Mouse (Mus musculus) hindbrain, embryonic 11.5 days (tissue): ENCODE measurements at regions not wholly inside any gene's neighbourhood (a gene's known extent, or its start where the extent isn't known, plus 50 kb on each side); places are given as distances from the start of the nearest gene placed in this dataset.

Source experiments
- ATAC-seq: fragments of 200-750 bp; cut with Nextera tagmentation; 2 replicates; pipeline ENCODE4 v1.8.0; 2017; ENCODE audit warnings: mild to moderate bottlenecking, moderate TSS enrichment, moderate library complexity; ENCODE audit not compliant: low FRiP score
- DNase-seq: peaks from one replicate; pipeline ENCODE4 v3.0.0-alpha.2; 2015; ENCODE audit warnings: low spot score
- H3K27ac ChIP-seq: fragments of 300-500 bp; sonication (generic); 2 replicates; pipeline ENCODE4 v1.5.1; 2014; ENCODE audit warnings: mild to moderate bottlenecking, low read depth, low read length
- H3K27me3 ChIP-seq: fragments of 300-500 bp; sonication (generic); 2 replicates; pipeline ENCODE4 v1.6.1; 2014; ENCODE audit warnings: mild to moderate bottlenecking, low read length, moderate library complexity, mixed read lengths; ENCODE audit not compliant: control insufficient read depth, insufficient read depth
- H3K36me3 ChIP-seq: fragments of 300-500 bp; sonication (generic); 2 replicates; pipeline ENCODE4 v1.6.1; 2014; ENCODE audit warnings: mild to moderate bottlenecking, low read length, moderate library complexity, mixed read lengths; ENCODE audit not compliant: control insufficient read depth, insufficient read depth
- H3K4me1 ChIP-seq: fragments of 300-500 bp; sonication (generic); replicated peaks from 2 replicates; pipeline ENCODE4 v1.6.1; 2014; ENCODE audit warnings: low read length, mixed read lengths; ENCODE audit not compliant: control insufficient read depth, insufficient read depth
- H3K4me2 ChIP-seq: fragments of 300-500 bp; sonication (generic); replicated peaks from 2 replicates; pipeline ENCODE4 v1.6.1; 2014; ENCODE audit warnings: mild to moderate bottlenecking, low read depth, low read length
- H3K4me3 ChIP-seq: fragments of 300-500 bp; sonication (generic); 2 replicates; pipeline ENCODE4 v1.5.1; 2014; ENCODE audit warnings: low read depth, low read length
- H3K9ac ChIP-seq: fragments of 300-500 bp; sonication (generic); 2 replicates; pipeline ENCODE4 v1.6.1; 2014; ENCODE audit warnings: low read depth, low read length
- H3K9me3 ChIP-seq: fragments of 300-500 bp; sonication (generic); 2 replicates; pipeline ENCODE4 v1.6.1; 2016; ENCODE audit warnings: low read length; ENCODE audit not compliant: control insufficient read depth
- WGBS: fragments of 180-500 bp; shearing (Covaris S2); extraction: QIAGEN DNeasy Blood & Tissue Kit; methylation state at CpG from one replicate; pipeline ENCODE4 v1.1.7; 2014; 5-methylcytosine and 5-hydroxymethylcytosine counted together

DNA sequence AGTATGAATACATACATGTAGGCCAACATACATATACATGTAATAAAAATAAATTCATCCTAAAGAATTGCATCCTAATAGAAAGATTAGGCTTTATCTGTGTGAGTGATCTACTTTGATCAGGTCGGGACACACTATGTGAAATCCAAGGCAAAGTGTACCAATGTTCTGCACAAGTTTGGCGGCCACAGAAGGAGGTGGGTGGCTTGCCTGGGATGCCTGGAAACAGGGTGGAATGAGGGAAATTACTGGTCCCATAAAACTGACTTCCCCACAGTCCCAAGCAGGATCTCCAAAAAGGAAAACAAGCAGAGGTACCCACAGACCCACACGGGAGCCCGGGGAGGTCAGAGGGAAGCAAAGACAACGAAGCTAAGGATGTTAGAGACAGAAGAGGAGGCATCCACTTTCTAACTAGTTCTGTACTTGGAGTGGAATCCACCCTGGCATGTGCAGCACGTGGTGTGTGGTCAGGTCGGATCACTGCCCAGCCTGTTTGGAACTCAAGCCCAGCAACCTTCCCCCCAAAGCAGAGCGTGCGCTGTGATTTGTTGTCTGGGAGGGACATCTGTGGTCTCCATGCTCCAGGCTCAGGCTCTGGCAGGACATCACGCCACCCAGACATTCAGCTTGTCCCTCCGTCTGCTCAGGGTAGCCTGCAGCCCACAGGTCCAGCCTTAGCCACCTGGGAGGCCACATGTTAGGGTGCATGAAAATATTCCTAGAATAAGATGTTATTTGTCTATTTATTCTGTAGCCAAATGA is 615.3 kb upstream of the 3110018I06Rik start:
- Histone ChIP-seq H3K9me3 (no peaks in the 10 kb centered on the region), H3K4me3 (no peak overlapping the region), H3K9ac (no peak overlapping the region), H3K4me1 (no peaks in the 10 kb centered on the region), H3K4me2 (no peak overlapping the region), H3K36me3 (no peaks in the 10 kb centered on the region), H3K27ac (no peak overlapping the region), H3K27me3 (no peaks in the 10 kb centered on the region)
- ATAC-seq (no peak), DNase-seq (no peak)
- WGBS: 93% methylated on average over 11 of the region's 11 CpGs

GRCm38 (mm10) chr12:106890319-106890718 is 598.1 kb upstream of the 3110018I06Rik start:
- ATAC-seq (no peak), DNase-seq (no peak)
- no peaks in the 10 kb centered on the region for H3K4me1 ChIP-seq
- H3K9me3 ChIP-seq: no peaks in the 10 kb centered on the region
- no peak overlapping the region for H3K4me2 ChIP-seq
- no peaks in the 10 kb centered on the region for H3K36me3 ChIP-seq
- H3K9ac ChIP-seq: no peak overlapping the region
- H3K4me3 ChIP-seq: no peak overlapping the region
- WGBS: 88% methylated on average over 6 of the region's 6 CpGs
- no peak overlapping the region for H3K27ac ChIP-seq
- no peaks in the 10 kb centered on the region for H3K27me3 ChIP-seq

DNA sequence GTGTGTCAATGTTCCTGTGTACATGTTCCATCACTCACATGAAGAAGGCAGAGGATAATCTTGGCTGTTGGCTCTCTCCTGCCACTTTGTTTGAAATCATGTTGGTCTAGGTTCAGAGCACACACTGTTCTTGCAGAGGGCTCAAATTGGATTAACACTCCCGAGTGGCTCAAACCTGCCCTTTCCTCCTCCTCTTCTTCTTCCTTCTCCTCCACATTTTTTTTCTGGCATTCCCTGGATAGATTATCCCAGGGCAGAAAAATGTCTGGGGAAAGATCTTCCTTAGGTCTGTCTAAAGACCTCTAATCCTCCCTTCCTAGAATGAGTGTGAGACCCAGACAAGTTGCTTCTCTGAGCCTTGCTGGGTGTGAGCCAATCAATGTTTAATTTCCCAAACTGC is 594.4 kb upstream of the 3110018I06Rik start:
- Histone ChIP-seq H3K4me2 (no peak overlapping the region), H3K36me3 (no peaks in the 10 kb centered on the region), H3K9ac (no peak overlapping the region), H3K9me3 (no peaks in the 10 kb centered on the region), H3K27me3 (no peaks in the 10 kb centered on the region), H3K4me1 (no peaks in the 10 kb centered on the region), H3K27ac (no peak overlapping the region), H3K4me3 (no peak overlapping the region)
- no peak for ATAC-seq
- DNase-seq: no peak
- WGBS: 61% methylated on average over 1 of the region's 1 CpGs

DNA sequence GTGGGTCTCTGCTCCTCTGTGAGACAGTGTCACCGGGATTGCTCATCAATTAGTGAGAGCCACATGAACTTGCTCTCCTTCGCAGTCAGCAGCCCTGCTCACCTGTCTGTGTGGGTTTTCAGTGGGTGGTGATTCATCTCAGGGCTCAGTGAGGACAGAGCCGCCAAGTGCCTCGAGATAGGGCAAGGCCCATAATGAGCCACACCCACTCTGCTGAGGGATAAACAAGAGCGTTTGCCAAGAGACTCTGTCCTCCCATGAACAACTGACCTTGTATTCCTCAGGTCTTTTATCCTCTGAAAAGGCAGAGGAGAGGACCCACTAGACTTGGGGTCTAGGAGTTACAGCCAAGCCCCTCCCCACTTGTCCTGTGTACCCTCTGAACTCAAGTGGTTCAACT is 584.2 kb upstream of the 3110018I06Rik start:
- no peak for ATAC-seq
- whole genome bisulfite sequencing: 85% methylated on average over 5 of the region's 5 CpGs

GRCm38 (mm10) chr12:106912782-106913181 is 575.6 kb upstream of the 3110018I06Rik start:
- ATAC-seq (no peak), DNase-seq (no peak)
- Histone ChIP-seq H3K4me1 (no peaks in the 10 kb centered on the region), H3K36me3 (no peaks in the 10 kb centered on the region), H3K4me3 (no peak overlapping the region), H3K9ac (no peak overlapping the region), H3K9me3 (no peaks in the 10 kb centered on the region), H3K27me3 (no peaks in the 10 kb centered on the region), H3K4me2 (no peak overlapping the region), H3K27ac (no peak overlapping the region)
- WGBS: 46% methylated on average over 3 of the region's 3 CpGs

More for the DNA sequence above, 584.2 kb upstream of the 3110018I06Rik start:
- H3K4me1 ChIP-seq: no peaks in the 10 kb centered on the region
- H3K4me2 ChIP-seq: no peak overlapping the region
- no peak for DNase-seq
- no peaks in the 10 kb centered on the region for H3K36me3 ChIP-seq
- H3K27ac ChIP-seq: no peak overlapping the region
- H3K9me3 ChIP-seq: no peaks in the 10 kb centered on the region
- no peak overlapping the region for H3K9ac ChIP-seq
- H3K4me3 ChIP-seq: no peak overlapping the region
- H3K27me3 ChIP-seq: no peaks in the 10 kb centered on the region

GRCm38 (mm10) chr12:106922571-106922991 is 565.9 kb upstream of the 3110018I06Rik start:
- Histone ChIP-seq H3K27me3 (no peaks in the 10 kb centered on the region), H3K27ac (no peak overlapping the region), H3K4me3 (no peak overlapping the region), H3K9ac (no peak overlapping the region), H3K9me3 (no peaks in the 10 kb centered on the region), H3K4me1 (no peaks in the 10 kb centered on the region), H3K4me2 (no peak overlapping the region), H3K36me3 (no peaks in the 10 kb centered on the region)
- WGBS: 64% methylated on average over 12 of the region's 12 CpGs
- peak; percentile 36 for DNase-seq
- ATAC-seq: no peak

DNA sequence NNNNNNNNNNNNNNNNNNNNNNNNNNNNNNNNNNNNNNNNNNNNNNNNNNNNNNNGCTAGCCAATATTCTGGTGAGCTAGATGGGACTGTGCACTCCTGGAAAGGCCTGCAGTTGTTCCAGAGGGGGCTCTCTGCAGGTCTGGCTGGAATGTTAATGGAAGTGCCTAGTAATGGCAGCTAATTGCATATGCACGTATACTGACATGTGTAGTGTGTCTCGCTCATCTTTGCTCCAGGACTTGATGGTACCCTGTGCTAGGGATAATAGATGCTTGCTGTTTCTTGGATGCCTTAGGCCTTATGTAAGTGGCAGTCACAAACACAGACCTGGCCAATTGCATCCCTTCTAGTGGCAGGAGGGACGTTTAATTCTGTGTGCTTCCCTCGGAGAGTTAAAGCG is 560.0 kb upstream of the 3110018I06Rik start:
- Histone ChIP-seq H3K4me1 (no peaks in the 10 kb centered on the region), H3K9ac (no peak overlapping the region), H3K27ac (0 out of 2 replicates have a peak overlapping the region, but pooled peaks have one; percentile 27), H3K4me2 (no peak overlapping the region), H3K36me3 (no peaks in the 10 kb centered on the region), H3K9me3 (no peaks in the 10 kb centered on the region), H3K4me3 (no peak overlapping the region), H3K27me3 (no peaks in the 10 kb centered on the region)
- 57% methylated on average over 5 of the region's 5 CpGs for WGBS
- DNase-seq (no peak), ATAC-seq (0 out of 2 replicates have a peak, but pooled peaks have one; percentile 30)

GRCm38 (mm10) chr12:106929161-106929560 is 559.3 kb upstream of the 3110018I06Rik start:
- no peaks in the 10 kb centered on the region for H3K9me3 ChIP-seq
- 84% methylated on average over 13 of the region's 13 CpGs for WGBS

DNA sequence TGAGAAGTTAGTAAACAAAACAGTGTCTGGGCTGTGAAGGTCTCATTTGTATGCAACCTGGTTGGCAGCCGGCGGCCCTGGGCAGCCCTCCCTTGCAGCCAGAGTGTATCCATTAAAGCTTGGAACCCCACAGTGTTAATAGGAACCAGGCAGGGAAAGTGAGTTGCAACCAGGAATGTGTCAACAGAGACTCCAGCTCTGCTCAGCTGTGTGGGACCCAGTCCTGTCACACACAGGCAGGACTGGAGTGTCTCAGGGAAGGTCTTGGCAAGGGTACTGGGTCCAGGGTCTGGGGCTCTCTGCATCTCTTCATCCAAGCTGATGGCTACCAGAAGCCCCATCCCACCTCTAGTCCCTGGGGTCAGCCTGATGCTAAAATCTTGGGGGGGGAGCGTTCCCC is 556.8 kb upstream of the 3110018I06Rik start:
- H3K36me3 ChIP-seq: no peaks in the 10 kb centered on the region
- ATAC-seq (no peak), DNase-seq (no peak)
- no peaks in the 10 kb centered on the region for H3K27me3 ChIP-seq
- H3K4me2 ChIP-seq: no peak overlapping the region
- no peaks in the 10 kb centered on the region for H3K9me3 ChIP-seq
- no peak overlapping the region for H3K9ac ChIP-seq
- H3K4me1 ChIP-seq: no peaks in the 10 kb centered on the region
- WGBS: 75% methylated on average over 3 of the region's 3 CpGs
- H3K4me3 ChIP-seq: no peak overlapping the region
- H3K27ac ChIP-seq: no peak overlapping the region

More at GRCm38 (mm10) chr12:106929161-106929560, 559.3 kb upstream of the 3110018I06Rik start:
- Histone ChIP-seq H3K4me1 (no peaks in the 10 kb centered on the region), H3K27ac (no peak overlapping the region), H3K36me3 (no peaks in the 10 kb centered on the region), H3K4me3 (no peak overlapping the region), H3K4me2 (no peak overlapping the region), H3K9ac (no peak overlapping the region), H3K27me3 (no peaks in the 10 kb centered on the region)
- DNase-seq (no peak), ATAC-seq (no peak)
